Mouse (Mus musculus): ENCODE data around the gene Cd55.
"Not testable (repeated sequence)": the region's sequence is repeated elsewhere in the genome, so short reads cannot be mapped to it uniquely, and the experiment has no call there.

Gene Cd55

GRCm38 (mm10) chr1:130427175-130427853 is 35.2 kb downstream of the Cd55 start:
- DNase-seq (ENCODE audit: low spot score in 2 of 2): not testable (repeated sequence)

GRCm38 (mm10) chr1:130422664-130423111 is 39.9 kb downstream of the Cd55 start, which contains the start of gene Cd55b:
Cd55b (minus strand) TSS chr1:130423009.
- DNase-seq (ENCODE audit: low spot score in 2 of 2): no peak

- DNase-seq (ENCODE audit: low spot score in 2 of 2): not testable (repeated sequence)
These were observed 40.5 kb downstream of the Cd55 start for GRCm38 (mm10) chr1:130422033-130422432.

- DNase-seq (ENCODE audit: low spot score in 2 of 2): not testable (repeated sequence)
These were observed 65.4 kb downstream of the Cd55 start for GRCm38 (mm10) chr1:130397109-130397508.

All from thymus, postnatal 10 days (tissue).